Comparison of ENCODE assay signal across 17 mouse cellular contexts in the genomic region with DNA sequence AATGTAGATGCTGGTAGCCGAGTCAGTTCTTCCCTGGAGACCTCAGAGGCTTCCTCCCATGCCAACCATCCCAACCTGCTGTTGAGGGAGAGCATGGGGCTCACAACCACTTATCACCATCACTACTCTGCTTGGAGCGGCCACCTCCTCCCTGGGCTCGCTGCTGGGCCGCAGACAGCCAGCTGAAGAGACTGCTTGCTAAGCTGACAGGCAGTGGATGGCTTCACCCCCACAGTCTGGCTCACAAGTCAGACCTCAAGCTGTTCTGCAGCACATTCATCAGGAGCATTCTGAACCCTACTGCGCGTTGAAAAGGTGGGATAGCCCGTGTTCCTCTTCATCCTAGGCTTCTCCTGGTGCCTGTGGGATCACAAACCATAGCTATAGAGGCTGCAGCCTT. TPM values are rescaled to one million over a fixed set of nuclear protein-coding genes. Genes with fewer than 3 reads are reported as not detected.
DNase-seq lines count a peak whose midpoint lies in the region; ATAC-seq lines count a peak whose summit lies in the region.
"Had no signal": no experiment of that assay in that cellular context is flagged by ENCODE, and none has a peak within 500 bp of the region (broad histone marks: within the 10 kb centered on the region; RNA-seq: fewer than 3 reads in every experiment).

No protein-coding gene starts in this region.

- H3K27me3 ChIP-seq in hindbrain, embryonic 14.5 days (ENCODE audit: control insufficient read depth, insufficient read depth, low read length), result no peaks in the 10 kb centered on the region
- 0 out of 2 replicates have a peak, but pooled peaks cover 3% of the 10 kb centered on the region for H3K27me3 ChIP-seq in hindbrain, embryonic 10.5 days (ENCODE audit: insufficient read depth, poor library complexity, severe bottlenecking)
- H3K27me3 ChIP-seq in midbrain, embryonic 13.5 days, result no peaks in the 10 kb centered on the region; the same call in 1 of the 2 replicates
- H3K27me3 ChIP-seq in midbrain, embryonic 15.5 days (replicated peaks), result no peaks in the 10 kb centered on the region
- H3K27me3 ChIP-seq: limb, embryonic 15.5 days had no signal

- no peak overlapping the region for H3K9ac ChIP-seq in hindbrain, embryonic 14.5 days
- no peak overlapping the region for H3K9ac ChIP-seq in midbrain, embryonic 13.5 days (replicated peaks)
- H3K9ac ChIP-seq in midbrain, embryonic 15.5 days, result no peak overlapping the region
- H3K9ac ChIP-seq: limb, embryonic 15.5 days; liver, postnatal 0 days had no signal

- 53% methylated on average over 7 of the region's 7 CpGs for WGBS in hindbrain, embryonic 14.5 days
- WGBS in hindbrain, embryonic 10.5 days, result 70% methylated on average over 7 of the region's 7 CpGs
- 62% methylated on average over 7 of the region's 7 CpGs for WGBS in midbrain, embryonic 13.5 days
- WGBS in midbrain, embryonic 15.5 days, result 65% methylated on average over 7 of the region's 7 CpGs

- peaks cover 13% of the 10 kb centered on the region for H3K4me1 ChIP-seq in hindbrain, embryonic 14.5 days (replicated peaks; ENCODE audit: control insufficient read depth, insufficient read depth, low read length)
- H3K4me1 ChIP-seq in hindbrain, embryonic 10.5 days (replicated peaks), result peaks cover 32% of the 10 kb centered on the region
- H3K4me1 ChIP-seq in midbrain, embryonic 13.5 days (replicated peaks), result peaks cover 21% of the 10 kb centered on the region
- peaks cover 15% of the 10 kb centered on the region for H3K4me1 ChIP-seq in midbrain, embryonic 15.5 days
- H3K4me1 ChIP-seq: limb, embryonic 15.5 days had no signal

- no peak overlapping the region for H3K4me2 ChIP-seq in hindbrain, embryonic 14.5 days (replicated peaks)
- H3K4me2 ChIP-seq in midbrain, embryonic 13.5 days (replicated peaks), result no peak overlapping the region
- H3K4me2 ChIP-seq in midbrain, embryonic 15.5 days, result no peak overlapping the region
- H3K4me2 ChIP-seq: limb, embryonic 15.5 days had no signal

- no peaks in the 10 kb centered on the region for H3K9me3 ChIP-seq in hindbrain, embryonic 14.5 days (ENCODE audit: control insufficient read depth, low read length)
- no peaks in the 10 kb centered on the region for H3K9me3 ChIP-seq in hindbrain, embryonic 10.5 days
- H3K9me3 ChIP-seq in midbrain, embryonic 13.5 days, result no peaks in the 10 kb centered on the region; the same call in 1 of the 2 replicates
- H3K9me3 ChIP-seq in midbrain, embryonic 15.5 days, result no peaks in the 10 kb centered on the region
- H3K9me3 ChIP-seq: forebrain, embryonic 10.5 days; limb, embryonic 15.5 days had no signal

- no peak for DNase-seq in hindbrain, embryonic 14.5 days (ENCODE audit: low spot score)
- DNase-seq in hindbrain, embryonic 10.5 days (ENCODE audit: low spot score), result no peak
- DNase-seq in layer of hippocampus, adult 9-11 months, result peak; percentile 70
- DNase-seq in right cerebral cortex, postnatal 25 days, result peak; percentile 47
- DNase-seq in cerebellum, adult 11-12 months, result no peak
- DNase-seq: cerebellum, adult 11 months; gastrocnemius, postnatal 10 days; heart, adult 2 months; kidney, adult 8-10 months; liver, postnatal 0 days; lung, postnatal 36 days had no signal

- H3K36me3 ChIP-seq in hindbrain, embryonic 14.5 days (replicated peaks; ENCODE audit: control insufficient read depth, insufficient read depth), result no peaks in the 10 kb centered on the region
- H3K36me3 ChIP-seq in hindbrain, embryonic 10.5 days, result no peaks in the 10 kb centered on the region
- H3K36me3 ChIP-seq in midbrain, embryonic 13.5 days, result no peaks in the 10 kb centered on the region
- no peaks in the 10 kb centered on the region for H3K36me3 ChIP-seq in midbrain, embryonic 15.5 days (replicated peaks)
- H3K36me3 ChIP-seq: forebrain, embryonic 10.5 days; limb, embryonic 15.5 days had no signal

- ATAC-seq in hindbrain, embryonic 14.5 days (ENCODE audit: low FRiP score), result peak; percentile 12; the same call in 1 of the 2 replicates
- 0 out of 2 replicates have a peak, but pooled peaks have one; percentile 40 for ATAC-seq in midbrain, embryonic 13.5 days
- no peak for ATAC-seq in midbrain, embryonic 15.5 days (replicated peaks)
- ATAC-seq in CD4-positive, CD25-positive, alpha-beta regulatory T cell, adult 4 months, result no peak
- ATAC-seq: liver, postnatal 0 days had no signal

- no peak overlapping the region for H3K4me3 ChIP-seq in hindbrain, embryonic 14.5 days (replicated peaks; ENCODE audit: low read length)
- no peak overlapping the region for H3K4me3 ChIP-seq in hindbrain, embryonic 10.5 days
- no peak overlapping the region for H3K4me3 ChIP-seq in midbrain, embryonic 13.5 days (replicated peaks)
- no peak overlapping the region for H3K4me3 ChIP-seq in midbrain, embryonic 15.5 days
- H3K4me3 ChIP-seq: forebrain, embryonic 10.5 days; heart, adult 2 months; limb, embryonic 15.5 days had no signal

- H3K27ac ChIP-seq in hindbrain, embryonic 14.5 days, result no peak overlapping the region
- H3K27ac ChIP-seq in hindbrain, embryonic 10.5 days, result no peak overlapping the region
- H3K27ac ChIP-seq in midbrain, embryonic 13.5 days, result no peak overlapping the region
- H3K27ac ChIP-seq in midbrain, embryonic 15.5 days, result no peak overlapping the region
- H3K27ac ChIP-seq: forebrain, embryonic 10.5 days; heart, adult 2 months; limb, embryonic 15.5 days had no signal

RNA-seq across cellular contexts. Expression of a gene that starts 54.2 kb away (rescaled TPM):
- 5.2 and 6.2 TPM in 2 replicates for polyA plus RNA-seq in hindbrain, embryonic 14.5 days (2014; fragmentation: Nextera tagmentation; extraction: Ambion mirVana)
- 4.1 and 4.9 TPM in 2 replicates for polyA plus RNA-seq in hindbrain, embryonic 10.5 days (2016; fragmentation: Nextera tagmentation; extraction: Ambion mirVana)
- 4.8 and 6.8 TPM in 2 replicates for polyA plus RNA-seq in midbrain, embryonic 13.5 days (2015; fragmentation: Nextera tagmentation; extraction: Ambion mirVana)
- polyA plus RNA-seq in midbrain, embryonic 15.5 days (2015; fragmentation: Nextera tagmentation; extraction: Ambion mirVana), result 4.1 and 4.6 TPM in 2 replicates
- 1 to 10 TPM; 4.4 to 4.8 TPM for polyA plus RNA-seq in CD4-positive, CD25-positive, alpha-beta regulatory T cell, adult 4 months (2017; shearing (Covaris generic))

RNA-seq across cellular contexts. Expression of a gene that starts 54.6 kb away (rescaled TPM):
- polyA plus RNA-seq in hindbrain, embryonic 14.5 days (2014; fragmentation: Nextera tagmentation; extraction: Ambion mirVana), result 1.2 and 2.8 TPM in 2 replicates
- 0.35 and 0.60 TPM in 2 replicates for polyA plus RNA-seq in hindbrain, embryonic 10.5 days (2016; fragmentation: Nextera tagmentation; extraction: Ambion mirVana)
- 0.49 and 0.79 TPM in 2 replicates for polyA plus RNA-seq in midbrain, embryonic 13.5 days (2015; fragmentation: Nextera tagmentation; extraction: Ambion mirVana)
- 2.3 and 2.4 TPM in 2 replicates for polyA plus RNA-seq in midbrain, embryonic 15.5 days (2015; fragmentation: Nextera tagmentation; extraction: Ambion mirVana)
- under 1 TPM in 1 of 2 experiments, not detected in 1; 0.43 TPM for polyA plus RNA-seq in CD4-positive, CD25-positive, alpha-beta regulatory T cell, adult 4 months (2017; shearing (Covaris generic))
- polyA plus RNA-seq: heart, postnatal 0 days; liver, postnatal 0 days had no signal

Comparison
In these comparisons a context has a peak if more than half of its experiments do, and no peak if none do; other contexts are left out.
1. ATAC-seq: peak in hindbrain, embryonic 14.5 days (single experiment) and midbrain, embryonic 13.5 days (single experiment); none in midbrain, embryonic 15.5 days (single experiment) and CD4-positive, CD25-positive, alpha-beta regulatory T cell, adult 4 months (single experiment).
2. DNase-seq: peak in layer of hippocampus, adult 9-11 months (single experiment) and right cerebral cortex, postnatal 25 days (single experiment); none in hindbrain, embryonic 14.5 days (single experiment), hindbrain, embryonic 10.5 days (single experiment) and cerebellum, adult 11-12 months (single experiment).